Mouse (Mus musculus): ENCODE measurements at regions not wholly inside any gene's neighbourhood (a gene's known extent, or its start where the extent isn't known, plus 50 kb on each side); places are given as distances from the start of the nearest gene placed in this dataset.

DNA sequence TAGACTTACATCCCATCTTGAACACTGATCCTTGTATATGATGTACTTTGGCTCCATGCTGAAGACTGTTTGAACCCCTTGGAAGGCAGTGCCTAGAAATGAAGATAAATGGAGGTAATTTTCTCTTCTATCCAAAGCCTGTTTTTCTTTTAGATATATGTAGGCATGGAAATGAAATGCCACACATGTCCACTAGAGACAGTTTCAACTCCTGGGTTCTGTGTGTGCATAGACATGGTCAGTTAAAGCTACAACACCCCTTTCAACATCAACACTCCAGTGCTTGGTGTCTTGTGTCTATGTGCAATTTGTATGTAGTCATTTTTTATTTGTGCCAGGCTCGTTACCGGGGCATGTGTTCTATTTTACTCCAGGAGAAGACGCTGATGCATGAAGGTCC, 179.7 kb upstream of the Lpp start:
- DNase-seq (ENCODE audit: low spot score): no peak

DNA sequence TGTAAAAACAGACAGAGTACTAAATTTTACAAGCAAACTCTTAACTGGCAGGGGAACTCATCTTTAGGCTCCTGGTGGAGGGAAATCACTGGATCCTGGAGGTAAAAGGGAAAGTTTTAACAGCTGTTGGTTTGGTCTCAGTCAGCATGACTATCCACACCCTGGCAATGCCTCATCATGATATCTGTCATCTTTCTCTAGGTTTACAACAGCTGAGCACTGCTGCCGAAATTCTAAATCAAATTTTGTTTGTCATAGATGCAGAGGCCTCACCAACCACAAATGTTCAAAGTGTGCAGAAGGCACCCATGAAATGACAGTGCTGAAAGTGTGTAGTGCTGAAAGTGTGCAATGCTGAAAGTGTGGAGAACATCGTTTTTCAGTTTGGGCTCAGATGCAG, 180.6 kb upstream of the Lpp start:
- no peak for DNase-seq (ENCODE audit: low spot score)

DNA sequence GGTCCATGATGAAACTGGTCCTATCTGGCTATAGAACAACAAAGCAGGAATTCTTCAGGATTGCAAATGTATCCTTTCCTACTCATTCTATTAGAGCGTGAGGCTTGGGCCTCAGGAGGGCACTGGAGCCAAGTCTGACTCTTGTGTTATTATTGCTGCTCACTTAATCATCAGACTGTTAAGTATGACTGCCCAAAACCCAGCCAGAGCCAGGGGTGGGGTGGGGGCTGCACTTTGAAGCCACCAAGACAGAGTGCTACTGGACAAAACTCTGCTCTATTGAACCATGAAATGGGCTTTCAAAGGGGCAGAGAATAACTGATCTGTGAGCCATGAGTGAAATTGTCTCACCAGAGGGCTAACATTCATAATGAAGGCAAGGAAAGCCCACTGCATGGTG, 181.7 kb upstream of the Lpp start:
- DNase-seq (ENCODE audit: low spot score): no peak

DNA sequence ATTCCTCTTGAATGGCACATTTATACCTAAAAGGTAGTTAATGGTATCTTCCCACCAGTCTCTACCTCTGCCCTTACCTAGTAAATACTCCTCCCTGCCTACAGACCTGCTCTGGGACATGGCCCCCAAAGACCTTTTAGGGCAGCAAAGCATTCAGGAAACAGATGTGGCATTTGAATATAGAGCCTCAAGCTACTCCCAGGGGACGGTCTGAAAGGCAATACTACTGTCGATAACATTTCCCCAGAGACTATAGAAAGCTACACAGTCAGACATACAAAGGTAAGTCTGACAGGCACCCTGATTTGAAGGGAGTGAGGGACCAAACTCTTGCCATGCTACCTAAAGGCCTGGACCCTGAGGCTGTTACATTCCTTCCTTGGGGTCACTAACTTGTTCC, 184.4 kb upstream of the Lpp start:
- DNase-seq (ENCODE audit: low spot score): no peak

DNA sequence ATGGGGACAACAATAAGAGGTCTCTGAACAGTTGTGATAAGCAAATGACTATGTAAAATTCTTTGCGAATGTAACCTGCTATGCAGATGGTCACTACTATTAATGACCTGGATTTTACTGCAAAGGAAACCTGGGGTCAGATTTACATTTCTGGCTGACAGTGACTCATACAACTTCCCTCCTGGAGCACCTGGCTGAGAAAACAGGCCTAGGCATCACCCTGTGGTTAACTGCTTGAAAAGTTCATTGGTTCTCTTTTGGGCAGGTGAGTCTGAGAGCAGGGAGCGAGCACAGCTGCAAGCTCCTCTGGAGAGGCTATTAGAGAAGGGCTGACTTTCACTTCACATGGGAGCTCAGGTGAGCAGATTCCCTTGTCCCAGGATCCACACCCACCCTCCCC, 185.2 kb upstream of the Lpp start:
- DNase-seq (ENCODE audit: low spot score): no peak

DNA sequence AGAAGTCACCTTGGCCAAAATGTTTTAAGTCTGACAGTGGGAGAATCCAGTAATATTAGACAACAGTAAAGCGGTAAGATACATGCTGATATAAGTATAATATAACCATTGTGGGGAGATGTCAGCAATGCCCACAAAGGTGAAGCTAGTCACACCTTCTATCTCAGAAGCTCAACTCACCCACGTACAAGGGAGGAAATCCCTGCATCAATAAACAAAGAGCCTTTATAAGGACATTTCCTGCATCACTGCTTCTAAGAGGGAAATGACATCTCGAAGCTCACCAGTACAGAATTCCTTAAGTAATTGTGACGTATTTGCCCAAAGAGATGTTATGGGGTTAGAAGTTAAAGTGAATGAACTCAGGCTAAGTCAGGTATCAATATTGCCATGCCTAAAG, 186.3 kb upstream of the Lpp start:
- DNase-seq (ENCODE audit: low spot score): no peak

DNA sequence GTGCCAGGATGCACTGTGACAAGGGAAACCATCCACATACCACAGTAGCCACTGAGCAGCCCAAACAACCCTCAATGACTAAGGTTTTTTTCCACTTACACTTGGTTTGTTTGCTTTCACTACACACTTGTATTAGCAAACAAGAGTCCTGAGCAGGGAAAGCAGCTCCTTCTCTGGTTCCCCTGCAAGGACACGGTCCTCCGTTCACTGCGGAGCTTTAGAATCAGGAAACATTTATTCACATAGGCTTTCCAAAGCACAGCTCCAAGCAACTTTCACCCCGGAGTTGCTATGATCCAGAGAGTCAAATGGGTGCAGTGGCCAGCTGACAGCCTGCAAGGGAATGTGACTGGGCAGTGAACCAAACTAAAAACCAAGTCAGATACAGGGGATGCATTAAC, 186.8 kb upstream of the Lpp start:
- no peak for DNase-seq (ENCODE audit: low spot score)

DNA sequence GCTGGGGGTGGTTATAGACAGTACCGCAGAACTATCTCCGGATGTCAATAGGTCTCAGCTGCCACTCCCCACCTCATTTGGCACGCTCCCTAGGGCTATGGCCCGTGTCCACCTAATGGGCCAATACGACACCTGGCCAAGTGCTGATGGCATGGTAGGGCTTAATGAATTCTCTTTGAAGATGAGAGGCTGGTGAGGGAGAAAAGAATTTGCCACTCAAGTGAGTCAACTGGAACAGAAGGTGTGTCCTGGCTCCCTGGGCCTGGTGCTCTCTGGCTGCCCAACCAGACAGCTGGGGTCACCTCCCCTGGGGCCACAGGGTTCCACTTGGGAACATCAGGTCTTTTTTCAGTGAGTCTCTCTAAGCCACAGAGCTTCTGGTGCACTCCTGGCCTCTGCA, 187.7 kb upstream of the Lpp start:
- no peak for DNase-seq (ENCODE audit: low spot score)

DNA sequence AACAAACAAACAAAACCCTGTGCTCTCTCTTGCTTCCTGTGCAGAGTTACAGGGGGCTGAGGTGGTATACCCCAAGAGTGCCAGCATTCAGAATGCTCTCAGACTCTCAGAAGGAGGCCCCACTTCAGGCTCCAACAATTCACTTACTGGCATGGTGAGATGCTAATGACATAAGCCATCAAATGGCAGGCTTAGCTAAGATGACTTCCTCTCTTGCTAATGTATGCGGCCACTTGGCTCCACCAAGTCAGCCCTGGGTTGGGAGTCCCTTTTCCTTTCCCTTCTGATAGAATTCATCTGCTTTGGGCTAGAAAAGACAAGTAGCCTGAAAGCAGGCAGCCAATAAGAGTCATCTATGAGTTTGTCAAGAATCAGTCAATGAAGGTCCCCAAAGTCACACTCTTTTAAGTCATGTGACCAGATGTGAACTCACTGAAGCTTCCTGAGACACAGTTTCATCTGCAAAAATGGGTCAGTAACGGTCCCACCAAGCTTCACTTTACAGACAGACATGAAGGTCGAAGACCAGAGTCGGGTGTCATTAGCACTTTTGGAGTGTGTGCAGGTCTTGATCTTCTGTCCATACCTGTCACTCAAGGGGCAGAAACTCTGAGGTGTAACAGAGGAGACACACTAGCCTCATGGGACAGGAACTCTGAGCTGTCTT, 189.1 kb upstream of the Lpp start:
- no peak for DNase-seq (ENCODE audit: low spot score)

DNA sequence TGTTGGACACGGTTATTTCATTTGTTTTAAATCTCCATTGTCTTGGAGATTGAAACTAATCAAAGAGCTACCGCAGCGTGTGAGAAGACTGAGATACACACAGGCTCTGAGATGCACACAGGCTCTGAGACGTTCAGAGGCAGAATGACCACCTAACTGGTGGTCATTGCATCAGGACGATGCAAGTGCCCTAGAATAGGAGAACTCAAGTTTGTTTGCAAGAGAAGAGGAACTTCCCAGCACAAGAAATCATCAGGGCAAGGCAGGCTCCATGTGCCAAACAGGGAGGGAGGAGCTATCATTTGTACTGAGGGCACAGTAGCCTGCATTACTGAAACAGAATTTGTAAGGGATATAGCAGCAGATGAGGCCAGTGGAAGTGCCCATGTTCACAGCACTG, 190.7 kb upstream of the Lpp start:
- DNase-seq (ENCODE audit: low spot score): no peak

DNA sequence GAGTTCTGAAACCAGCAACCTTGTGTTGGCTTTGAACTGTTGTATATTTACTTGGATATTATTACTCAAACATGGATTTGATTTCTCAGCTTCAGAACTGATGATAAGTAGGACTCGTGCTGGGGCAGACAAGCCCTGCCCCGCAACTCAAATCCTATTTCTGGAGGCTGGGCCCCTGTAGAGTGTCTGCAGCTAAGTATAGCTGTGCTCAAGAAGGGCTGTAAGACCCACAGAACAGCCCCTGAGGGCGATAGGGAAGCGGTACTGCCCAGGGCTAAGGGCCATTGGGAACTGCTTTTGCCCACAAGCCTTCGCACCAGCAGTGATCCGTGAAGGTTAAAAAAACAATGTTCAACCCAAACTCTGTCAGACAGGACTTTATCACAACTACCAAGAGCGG, 191.9 kb upstream of the Lpp start:
- DNase-seq (ENCODE audit: low spot score): no peak

DNA sequence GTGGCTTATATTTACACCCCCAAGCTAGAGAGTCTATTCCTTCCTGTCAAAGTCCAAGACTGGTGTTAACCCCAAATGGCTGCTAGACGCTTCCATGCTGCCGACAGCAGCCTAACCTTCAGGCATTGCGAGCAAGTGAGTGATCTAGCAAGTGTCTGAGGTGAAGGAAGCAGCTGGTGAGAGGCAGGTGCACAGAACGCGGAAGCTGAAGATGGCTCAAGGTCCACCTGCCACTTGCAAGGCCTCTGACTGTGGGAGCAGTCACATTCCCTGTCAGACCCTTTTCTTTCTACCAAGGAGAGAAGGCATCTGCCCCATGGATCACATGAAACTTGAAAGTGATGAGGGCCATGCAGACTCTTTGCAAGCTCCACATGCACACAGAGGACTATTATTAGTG, 193.1 kb upstream of the Lpp start:
- peak; percentile 19 for DNase-seq (ENCODE audit: low spot score)

DNA sequence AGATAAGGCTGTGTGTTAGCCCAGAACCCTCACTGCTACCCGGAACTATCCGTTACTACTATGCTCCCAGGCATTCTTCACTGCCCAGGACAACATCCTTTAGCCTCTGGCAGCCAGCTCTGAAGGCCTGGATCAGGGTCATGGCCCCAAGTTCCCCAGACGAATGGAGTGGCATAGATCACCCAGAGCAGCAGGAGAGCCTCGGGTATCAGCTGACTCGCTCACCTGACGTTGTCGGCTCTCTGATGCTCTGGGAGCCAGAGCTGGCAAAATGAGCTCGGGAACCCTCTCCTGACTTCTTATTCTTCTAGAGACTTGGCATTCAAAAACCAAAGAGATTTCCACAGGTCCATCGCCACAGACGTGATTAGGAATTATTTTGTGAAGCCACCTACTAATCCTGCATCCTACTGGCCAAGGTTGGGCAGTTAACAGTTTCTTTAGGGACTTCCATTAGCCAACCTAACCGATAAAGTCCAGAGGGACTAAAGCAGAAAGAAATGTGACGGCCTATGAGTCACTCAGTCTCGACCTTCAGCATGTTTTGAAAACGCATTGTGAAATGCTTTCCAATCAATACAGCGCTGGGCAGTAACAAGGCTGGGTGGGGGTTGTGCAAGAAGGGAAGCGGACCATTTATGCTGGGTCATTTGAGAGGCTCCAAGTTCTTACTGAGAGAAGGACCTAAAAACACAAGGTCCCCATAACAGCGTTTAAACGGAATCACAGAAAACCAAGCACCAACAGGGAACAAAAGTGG, 193.7 kb upstream of the Lpp start:
- DNase-seq (ENCODE audit: low spot score): no peak

DNA sequence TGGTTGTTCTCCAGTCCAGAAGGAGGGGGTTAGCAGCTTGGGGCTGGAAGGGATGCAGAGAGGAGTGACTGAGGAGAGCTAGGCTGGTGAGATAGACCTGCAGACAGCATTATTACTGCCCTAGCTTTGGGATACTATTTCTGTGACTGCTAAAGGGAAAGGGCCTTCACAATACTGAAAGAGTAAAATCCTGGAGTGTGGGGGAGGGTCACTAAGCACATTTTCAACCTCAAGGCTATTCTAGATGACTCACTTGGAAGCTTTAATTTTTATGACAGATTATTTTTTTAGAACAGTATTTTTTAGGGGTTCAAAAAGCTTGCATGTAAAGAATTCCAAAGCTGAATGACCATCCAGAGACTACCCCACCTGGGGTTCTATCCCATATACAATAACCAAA, 195.0 kb upstream of the Lpp start:
- no peak for DNase-seq (ENCODE audit: low spot score)

DNA sequence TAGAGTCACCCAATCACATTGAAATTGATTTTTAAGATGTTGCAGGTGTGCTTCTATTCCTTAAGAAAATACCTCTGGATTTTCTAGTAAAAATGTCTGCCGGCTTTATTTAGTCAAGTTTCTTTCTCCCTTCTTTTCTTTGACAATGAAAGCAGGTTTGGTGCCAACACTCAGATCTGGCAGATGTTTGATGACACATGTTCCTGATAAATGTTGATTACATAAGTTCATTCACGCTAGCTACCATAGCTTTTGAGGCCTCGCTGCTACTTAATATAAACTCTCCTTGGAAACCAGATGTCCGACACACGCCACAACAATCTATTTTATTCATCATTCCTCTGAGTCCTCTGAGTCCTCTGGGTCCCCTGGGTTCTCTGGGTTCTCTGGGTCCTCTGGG, 195.7 kb upstream of the Lpp start:
- no peak for DNase-seq (ENCODE audit: low spot score)

DNA sequence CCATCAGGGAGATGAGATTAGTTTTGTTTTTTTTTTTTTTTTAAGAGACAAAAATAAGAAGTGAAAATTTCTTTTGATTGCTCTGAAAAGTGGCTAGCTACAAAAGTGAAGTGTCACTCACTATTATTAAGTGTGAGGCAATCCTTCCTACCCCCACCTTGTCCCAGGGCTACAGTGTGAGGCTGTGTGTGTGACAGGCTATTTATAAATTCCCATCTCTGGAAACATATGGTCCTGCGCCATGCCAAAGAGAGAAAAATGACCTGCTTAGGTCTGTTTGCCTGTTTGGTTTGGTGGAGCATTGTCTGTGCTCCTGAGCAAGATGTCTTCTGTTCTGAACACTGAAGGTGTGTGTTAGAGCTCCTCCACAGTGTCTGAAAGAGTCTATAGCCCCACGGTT, 199.4 kb upstream of the Lpp start:
- DNase-seq (ENCODE audit: low spot score): no peak

DNA sequence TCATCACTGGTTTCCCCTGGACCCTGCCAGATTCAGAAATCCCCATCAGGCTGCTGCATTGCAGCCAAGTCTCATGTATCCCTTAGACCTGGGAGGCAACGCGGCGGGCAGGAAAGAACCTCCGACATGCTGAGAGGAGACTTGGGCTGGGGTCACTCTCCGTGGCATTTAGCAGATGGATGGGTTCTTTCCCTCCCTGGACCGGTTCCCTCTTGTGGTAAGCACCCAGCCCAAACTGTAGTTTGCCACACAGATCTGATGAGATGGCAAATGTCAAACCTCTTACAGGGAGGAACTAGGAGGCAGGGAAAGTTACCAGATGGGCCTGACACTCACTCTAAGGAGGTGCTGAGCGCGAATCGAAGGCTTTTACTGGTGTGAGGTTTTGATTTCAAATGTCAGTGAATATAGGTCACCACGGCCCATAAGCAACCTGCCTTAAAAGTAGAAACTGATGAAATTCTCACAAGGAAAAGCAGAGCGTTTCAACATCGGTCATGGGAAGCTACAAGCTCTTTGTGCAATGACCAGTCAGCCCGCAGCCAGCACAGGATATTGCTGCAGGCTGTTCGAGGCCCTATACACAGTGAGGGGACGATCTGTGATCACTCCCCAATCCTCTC, 199.9 kb upstream of the Lpp start:
- no peak for DNase-seq (ENCODE audit: low spot score)

DNA sequence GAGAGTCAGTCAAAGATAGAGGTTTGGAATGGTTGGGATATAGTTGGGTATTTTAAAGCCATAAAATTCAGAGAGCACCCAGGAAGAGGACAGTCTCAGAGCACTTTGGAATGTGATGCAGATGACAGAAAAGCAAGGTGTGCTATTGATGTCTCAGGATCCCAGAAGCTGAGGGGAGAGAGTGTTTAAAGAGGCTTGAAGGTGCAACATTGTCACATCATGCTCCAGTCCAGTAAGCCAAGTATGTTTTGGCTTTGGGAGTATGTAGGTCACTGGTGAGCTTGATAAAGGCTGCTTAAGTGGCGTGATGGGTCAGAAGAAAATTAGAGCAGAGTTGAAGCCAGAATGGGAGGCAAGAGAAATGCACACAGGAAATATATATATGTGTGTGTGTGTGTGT, 201.3 kb upstream of the Lpp start:
- DNase-seq (ENCODE audit: low spot score): no peak

DNA sequence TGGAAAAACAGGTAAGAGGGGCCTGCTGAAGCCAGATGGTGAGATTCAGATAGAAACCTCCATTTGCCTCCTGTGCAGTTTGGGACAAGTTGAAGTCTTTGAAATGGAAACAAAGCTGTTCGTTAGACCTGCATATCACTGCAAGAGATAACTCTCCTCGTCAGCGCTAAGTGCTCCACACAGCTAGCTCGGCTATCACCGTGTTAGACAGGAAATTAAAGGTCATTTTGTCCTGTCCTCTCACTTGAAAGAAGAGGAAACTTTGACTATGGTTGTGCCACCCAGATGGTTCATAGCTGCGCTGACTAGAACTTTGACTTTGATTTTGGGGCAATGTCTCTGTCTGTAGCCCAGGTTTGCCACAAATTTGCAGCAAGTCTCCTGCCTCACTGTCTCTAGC, 198.5 kb upstream of the Bcl6 start:
- no peak for DNase-seq (ENCODE audit: low spot score)

DNA sequence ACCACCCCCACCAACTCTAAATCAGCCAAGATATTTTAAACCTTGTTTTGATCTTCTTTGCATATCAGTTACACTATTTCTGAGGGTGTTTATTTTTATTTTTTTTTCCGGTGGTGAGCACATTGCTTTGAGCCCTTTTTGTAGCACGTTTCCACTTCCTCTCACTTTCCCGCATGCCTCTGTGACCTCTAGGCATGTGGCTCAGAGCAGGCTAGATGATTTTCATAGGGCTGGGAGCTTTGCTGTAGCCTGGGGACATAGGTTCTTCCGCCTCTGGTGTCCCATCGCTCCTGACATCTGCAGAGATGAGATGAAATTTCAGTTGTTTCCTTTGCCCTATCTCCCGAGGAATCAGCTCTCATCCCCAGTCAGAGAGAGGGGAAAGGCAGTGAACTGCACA, 197.3 kb upstream of the Bcl6 start:
- no peak for DNase-seq (ENCODE audit: low spot score)

DNA sequence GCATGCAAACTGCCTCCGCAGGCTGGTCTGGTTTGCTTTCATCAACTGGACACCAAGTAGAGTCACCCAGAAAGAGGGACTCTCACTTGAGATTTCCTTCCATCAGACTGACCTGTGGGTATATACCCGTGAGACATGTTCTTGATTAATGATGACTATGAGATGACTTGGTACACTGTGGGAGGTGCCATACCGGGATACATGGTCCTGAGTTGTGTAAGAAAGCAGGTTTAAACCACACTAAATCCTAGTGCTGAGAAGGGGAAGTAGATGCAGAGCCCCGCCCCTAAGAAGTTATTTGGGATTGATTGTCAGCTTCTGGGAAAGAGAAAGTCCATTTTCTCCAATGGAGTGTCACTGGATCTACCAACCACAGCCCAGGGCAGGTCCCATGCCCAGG, 196.2 kb upstream of the Bcl6 start:
- no peak for DNase-seq (ENCODE audit: low spot score)

DNA sequence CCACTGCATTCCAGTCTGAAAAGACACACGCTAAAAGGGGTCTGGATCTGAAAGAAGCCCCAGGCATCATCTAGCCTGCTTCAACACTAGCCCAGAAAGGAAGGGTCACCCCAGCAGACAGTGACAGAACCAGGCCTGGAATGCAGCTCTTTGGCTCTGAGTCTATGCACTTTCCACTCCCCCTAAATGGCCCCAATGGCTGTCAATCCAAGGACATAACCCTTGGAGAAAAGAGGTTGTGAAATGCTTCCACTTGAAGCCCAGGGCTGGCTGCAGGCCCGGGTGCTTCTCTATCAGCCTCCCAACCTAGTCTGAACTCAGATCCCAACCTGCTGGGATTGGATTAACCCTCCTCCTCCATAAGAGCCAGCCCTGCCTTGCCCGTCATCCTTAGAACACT, 194.6 kb upstream of the Bcl6 start:
- DNase-seq (ENCODE audit: low spot score): no peak

DNA sequence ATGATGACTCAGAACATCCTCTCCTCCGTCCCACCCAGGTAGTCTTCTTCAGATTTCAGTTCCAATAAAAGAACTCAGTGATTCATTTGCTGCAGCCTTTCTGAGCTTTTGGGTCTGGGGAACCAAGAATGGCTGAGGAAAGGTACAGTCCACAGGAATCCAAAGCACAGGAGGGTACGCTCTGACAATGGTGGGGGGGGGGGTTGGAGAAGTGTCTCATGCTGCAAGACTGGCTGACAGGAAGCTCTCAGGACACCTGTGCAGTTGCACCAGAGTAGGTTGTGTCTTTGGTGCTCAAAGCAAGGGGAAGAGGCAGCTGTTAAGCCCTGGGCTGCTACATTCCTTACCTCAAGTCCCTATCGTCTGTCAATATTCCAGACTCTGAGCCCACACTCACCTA, 192.7 kb upstream of the Bcl6 start:
- DNase-seq (ENCODE audit: low spot score): no peak

DNA sequence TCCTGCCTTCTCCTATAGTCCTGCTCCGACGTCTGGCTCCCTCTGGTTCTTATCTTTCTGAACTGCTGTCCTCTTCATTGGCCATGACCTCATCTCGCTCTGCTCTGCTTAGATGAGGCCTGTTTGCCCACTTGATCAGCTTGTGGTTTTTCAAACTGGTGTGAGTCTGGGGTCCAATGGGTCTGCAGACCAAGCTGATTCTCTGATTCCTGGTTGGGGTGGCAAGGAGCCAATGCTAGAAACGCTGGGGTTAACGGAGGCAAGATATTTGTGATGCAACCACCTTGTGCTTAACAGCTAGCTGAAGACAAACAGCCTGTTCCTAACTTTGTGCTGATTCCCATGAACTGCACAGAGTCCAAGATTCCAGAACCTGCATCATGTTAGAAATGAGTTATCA, 192.0 kb upstream of the Bcl6 start:
- no peak for DNase-seq (ENCODE audit: low spot score)

All from testis, postnatal 14 days (tissue).